Mouse (Mus musculus) intestine, postnatal 0 days (tissue): ENCODE measurements around the gene Aldoart2. TPM values are rescaled to one million over a fixed set of nuclear protein-coding genes. Genes with fewer than 3 reads are reported as not detected.
"Not testable (repeated sequence)": the region's sequence is repeated elsewhere in the genome, so short reads cannot be mapped to it uniquely, and the experiment has no call there.

Source experiments
- ATAC-seq: fragments of 200-750 bp; cut with Nextera tagmentation; 2 replicates; pipeline ENCODE4 v1.8.0; 2017; ENCODE audit warnings: mild to moderate bottlenecking, moderate TSS enrichment, moderate library complexity
- H3K27ac ChIP-seq: fragments of 300-500 bp; sonication (generic); 2 replicates; pipeline ENCODE4 v1.5.1; 2014; ENCODE audit warnings: mild to moderate bottlenecking, low read depth, low read length, moderate library complexity
- H3K27me3 ChIP-seq: fragments of 300-500 bp; sonication (generic); replicated peaks from 2 replicates; pipeline ENCODE4 v1.6.1; 2014; ENCODE audit warnings: low read length, mixed read lengths; ENCODE audit not compliant: control insufficient read depth, insufficient read depth
- H3K36me3 ChIP-seq: fragments of 300-500 bp; sonication (generic); 2 replicates; pipeline ENCODE4 v1.6.1; 2014; ENCODE audit warnings: mild to moderate bottlenecking, moderate library complexity; ENCODE audit not compliant: control insufficient read depth, insufficient read depth
- H3K4me1 ChIP-seq: fragments of 300-500 bp; sonication (generic); replicated peaks from 2 replicates; pipeline ENCODE4 v1.6.1; 2014; ENCODE audit warnings: antibody characterized with exemption, low read length, mixed read lengths; ENCODE audit not compliant: control insufficient read depth, insufficient read depth
- H3K4me2 ChIP-seq: fragments of 300-500 bp; sonication (generic); replicated peaks from 2 replicates; pipeline ENCODE4 v1.6.1; 2014; ENCODE audit warnings: low read depth, mild to moderate bottlenecking, moderate library complexity
- H3K4me3 ChIP-seq: fragments of 300-500 bp; sonication (generic); 2 replicates; pipeline ENCODE4 v1.5.1; 2014; ENCODE audit warnings: low read depth, low read length
- H3K9ac ChIP-seq: fragments of 300-500 bp; sonication (generic); 2 replicates; pipeline ENCODE4 v1.6.1; 2014; ENCODE audit warnings: mild to moderate bottlenecking, low read depth, low read length
- H3K9me3 ChIP-seq: fragments of 300-500 bp; sonication (generic); 2 replicates; pipeline ENCODE4 v1.6.1; 2016; ENCODE audit warnings: mixed run types; ENCODE audit not compliant: control insufficient read depth
- CTCF ChIP-seq: sonication (generic); IDR thresholded peaks from 2 replicates; pipeline ENCODE4 v1.5.1; 2016; ENCODE audit warnings: low read depth, mild to moderate bottlenecking, control low read depth, antibody characterized with exemption, moderate library complexity
- WGBS: fragments of 180-500 bp; shearing (Covaris S2); extraction: QIAGEN DNeasy Blood & Tissue Kit; methylation state at CpG from one replicate; pipeline ENCODE4 v1.1.7; 2014; 5-methylcytosine and 5-hydroxymethylcytosine counted together
- polyA plus RNA-seq: library from polyadenylated mRNA; unstranded; fragments of >200 nt; fragmentation: Nextera tagmentation; extraction: Ambion mirVana; gene quantifications from 2 replicates; pipeline ENCODE4 v1.2.1, GENCODE M21; 2015

Aldoart2 gene
- polyA plus RNA-seq, 1 experiment from 2014 or later: 0.13 TPM

GRCm38 (mm10) chr12:55539157-55539556, 25.9 kb upstream of the Aldoart2 start:
- H3K4me2 ChIP-seq: no peak overlapping the region
- ATAC-seq: no peak
- no peak overlapping the region for H3K9ac ChIP-seq
- no peaks in the 10 kb centered on the region for H3K4me1 ChIP-seq
- no peak for TF ChIP-seq CTCF
- 0 out of 2 replicates have a peak, but pooled peaks cover 8% of the 10 kb centered on the region for H3K27me3 ChIP-seq
- no peaks in the 10 kb centered on the region for H3K9me3 ChIP-seq
- no peak overlapping the region for H3K27ac ChIP-seq
- no peaks in the 10 kb centered on the region for H3K36me3 ChIP-seq
- H3K4me3 ChIP-seq: no peak overlapping the region
- WGBS: 71% methylated on average over 8 of the region's 8 CpGs

GRCm38 (mm10) chr12:55554901-55555300, 10.1 kb upstream of the Aldoart2 start:
- 79% methylated on average over 6 of the region's 6 CpGs for WGBS
- H3K27me3 ChIP-seq: not testable (repeated sequence)

GRCm38 (mm10) chr12:55557866-55558265, 7.2 kb upstream of the Aldoart2 start:
- no peak for ATAC-seq

More at GRCm38 (mm10) chr12:55554901-55555300, 10.1 kb upstream of the Aldoart2 start:
- not testable (repeated sequence) for H3K9ac ChIP-seq, H3K4me1 ChIP-seq, H3K27ac ChIP-seq, H3K36me3 ChIP-seq, ATAC-seq, H3K4me3 ChIP-seq, H3K4me2 ChIP-seq, H3K9me3 ChIP-seq

GRCm38 (mm10) chr12:55559184-55559855, 5.7 kb upstream of the Aldoart2 start:
- 89% methylated on average over 12 of the region's 12 CpGs for WGBS
- 0 out of 2 replicates have a peak, but pooled peaks cover 2% of the 10 kb centered on the region for H3K4me1 ChIP-seq
- H3K4me3 ChIP-seq: no peak overlapping the region
- no peaks in the 10 kb centered on the region for H3K9me3 ChIP-seq
- ATAC-seq: no peak
- no peak overlapping the region; the same call in 1 of the 2 replicates for H3K27ac ChIP-seq
- H3K9ac ChIP-seq: no peak overlapping the region
- no peak for TF ChIP-seq CTCF
- 0 out of 2 replicates have a peak overlapping the region, but pooled peaks have one; percentile 62 for H3K4me2 ChIP-seq
- no peaks in the 10 kb centered on the region for H3K36me3 ChIP-seq
- H3K27me3 ChIP-seq: no peaks in the 10 kb centered on the region

More at GRCm38 (mm10) chr12:55557866-55558265, 7.2 kb upstream of the Aldoart2 start:
- Histone ChIP-seq H3K4me1 (0 out of 2 replicates have a peak, but pooled peaks cover 2% of the 10 kb centered on the region), H3K9ac (no peak overlapping the region), H3K27ac (no peak overlapping the region), H3K4me3 (no peak overlapping the region), H3K4me2 (no peak overlapping the region), H3K27me3 (no peaks in the 10 kb centered on the region), H3K36me3 (no peaks in the 10 kb centered on the region), H3K9me3 (no peaks in the 10 kb centered on the region)
- TF ChIP-seq CTCF: no peak
- 86% methylated on average over 6 of the region's 6 CpGs for WGBS

GRCm38 (mm10) chr12:55560025-55560690, 4.9 kb upstream of the Aldoart2 start:
- peak overlapping the region; percentile 60 for H3K27ac ChIP-seq
- 10% methylated on average over 19 of the region's 19 CpGs for WGBS

GRCm38 (mm10) chr12:55563742-55564141, 1.3 kb upstream of the Aldoart2 start:
- TF ChIP-seq CTCF: no peak
- Histone ChIP-seq H3K27ac (no peak overlapping the region), H3K4me3 (no peak overlapping the region), H3K36me3 (no peaks in the 10 kb centered on the region), H3K9me3 (no peaks in the 10 kb centered on the region), H3K27me3 (no peaks in the 10 kb centered on the region), H3K4me1 (0 out of 2 replicates have a peak, but pooled peaks cover 2% of the 10 kb centered on the region), H3K4me2 (no peak overlapping the region), H3K9ac (no peak overlapping the region)
- 93% methylated on average over 3 of the region's 3 CpGs for WGBS
- no peak for ATAC-seq

More at GRCm38 (mm10) chr12:55560025-55560690, 4.9 kb upstream of the Aldoart2 start:
- peak overlapping the region; percentile 62 for H3K4me2 ChIP-seq
- peak overlapping the region; percentile 37 for H3K4me3 ChIP-seq
- no peaks in the 10 kb centered on the region for H3K9me3 ChIP-seq
- ATAC-seq: peak; percentile 96
- H3K27me3 ChIP-seq: no peaks in the 10 kb centered on the region
- peak overlapping the region; percentile 34; the same call in 1 of the 2 replicates for H3K9ac ChIP-seq
- TF ChIP-seq CTCF: no peak
- 0 out of 2 replicates have a peak, but pooled peaks cover 2% of the 10 kb centered on the region for H3K4me1 ChIP-seq
- H3K36me3 ChIP-seq: no peaks in the 10 kb centered on the region
